Mouse (Mus musculus): Measurements from ENCODE around the gene Ptpn18. TPM values are rescaled to one million over a fixed set of nuclear protein-coding genes. Genes with fewer than 3 reads are reported as not detected.
A peak's percentile ranks its signal among the peaks of the same experiment; 100 is the strongest.

The Ptpn18 gene
- total and polyA plus RNA-seq, 3 experiments, result 84.9 to 205 (median 155) TPM

- in situ Hi-C loops (cut with MboI; ENCODE audit: low pct_ligation_motif_present, low pct_unique_long_range_greater_than_20kb, low sequenced_read_pairs) (no loop called here), dilution Hi-C loops (cut with MboI; ENCODE audit: extremely low pct_ligation_motif_present, extremely low pct_unique_long_range_greater_than_20kb, low sequenced_read_pairs) (no loop called here)
- Histone ChIP-seq H3K4me1 (ENCODE audit: control insufficient read depth in 1 of 2, insufficient read depth in 2 of 2) (peaks cover 0 to 29% of the 10 kb centered on the region in 2 experiments; a peak in 3 of 4 replicates), H3K27me3 (replicated peaks) (no peaks in the 10 kb centered on the region), H3K4me3 (replicated peaks in 1 of 3; ENCODE audit: low read depth in 2 of 3, low read length in 2 of 3, poor library complexity in 1 of 3) (peak overlapping the region in 1 of 3 experiments; percentile 20), H3K9ac (ENCODE audit: insufficient read depth, low read depth) (no peak overlapping the region), H3K79me2 (replicated peaks; ENCODE audit: control insufficient read depth, extremely low read depth, insufficient read depth, poor library complexity, severe bottlenecking) (peaks cover 6% of the 10 kb centered on the region), H3K4me2 (ENCODE audit: insufficient read depth, low read depth, poor library complexity, severe bottlenecking) (no peak overlapping the region), H3K27ac (ENCODE audit: insufficient read depth, low read depth) (no peak overlapping the region), H3K36me3 (replicated peaks in 1 of 2; ENCODE audit: control insufficient read depth in 1 of 2, insufficient read depth in 1 of 2, low read length in 1 of 2) (peaks cover 6 to 10% of the 10 kb centered on the region in 2 experiments), H3K9me3 (replicated peaks; ENCODE audit: low read length) (peaks cover 23% of the 10 kb centered on the region)
- no peak for DNase-seq (ENCODE audit: extremely low read depth)
- TF ChIP-seq MXI1 (IDR thresholded peaks at IDR 0.05; ENCODE audit: low read depth, low read length) (no peak), MAFK (IDR thresholded peaks at IDR 0.05; ENCODE audit: insufficient replicate concordance, low read length) (no peak)
Observed at GRCm38 (mm10) chr1:34433891-34434521, 25.6 kb upstream of the Ptpn18 start.

- Histone ChIP-seq H3K79me2 (replicated peaks; ENCODE audit: control insufficient read depth, extremely low read depth, insufficient read depth, poor library complexity, severe bottlenecking) (peaks cover 6% of the 10 kb centered on the region), H3K4me3 (replicated peaks in 1 of 3; ENCODE audit: low read depth in 2 of 3, low read length in 2 of 3, poor library complexity in 1 of 3) (peak overlapping the region; percentile 60 to 72 (median 61)), H3K36me3 (replicated peaks in 1 of 2; ENCODE audit: control insufficient read depth in 1 of 2, insufficient read depth in 1 of 2, low read length in 1 of 2) (peaks cover 6 to 10% of the 10 kb centered on the region in 2 experiments), H3K9ac (ENCODE audit: insufficient read depth, low read depth) (peak overlapping the region; percentile 88), H3K4me1 (ENCODE audit: control insufficient read depth in 1 of 2, insufficient read depth in 2 of 2) (peaks cover 0 to 29% of the 10 kb centered on the region in 2 experiments; a peak in 3 of 4 replicates), H3K27me3 (replicated peaks) (no peaks in the 10 kb centered on the region), H3K27ac (ENCODE audit: insufficient read depth, low read depth) (peak overlapping the region; percentile 47; the same call in 1 of the 2 replicates), H3K9me3 (replicated peaks; ENCODE audit: low read length) (peaks cover 23% of the 10 kb centered on the region), H3K4me2 (ENCODE audit: insufficient read depth, low read depth, poor library complexity, severe bottlenecking) (peak overlapping the region; percentile 83)
- peak; percentile 91 for DNase-seq (ENCODE audit: extremely low read depth)
- dilution Hi-C loops (cut with MboI; ENCODE audit: extremely low pct_ligation_motif_present, extremely low pct_unique_long_range_greater_than_20kb, low sequenced_read_pairs), result no loop called here
- in situ Hi-C loops (cut with MboI; ENCODE audit: low pct_ligation_motif_present, low pct_unique_long_range_greater_than_20kb, low sequenced_read_pairs), result no loop called here
- TF ChIP-seq NRF1 (IDR thresholded peaks at IDR 0.05; ENCODE audit: low read depth, low read length), result peak; percentile 69
- TF ChIP-seq USF2 (conservative IDR thresholded peaks at IDR 0.05; ENCODE audit: low read depth, low read length), result no peak
- TF ChIP-seq TBP (conservative IDR thresholded peaks at IDR 0.05; ENCODE audit: low read depth, low read length), result peak; percentile 100
- TF ChIP-seq MXI1 (IDR thresholded peaks at IDR 0.05; ENCODE audit: low read depth, low read length), result 0 out of 2 replicates have a peak, but pooled peaks have one; percentile 25
- TF ChIP-seq HCFC1 (IDR thresholded peaks at IDR 0.05; ENCODE audit: low read depth, low read length), result no peak; the same call in 1 of the 2 replicates
- TF ChIP-seq NELFE (IDR thresholded peaks at IDR 0.05; ENCODE audit: low read depth, low read length), result no peak
- TF ChIP-seq MAX (IDR thresholded peaks at IDR 0.05; ENCODE audit: low read length), result no peak; the same call in 1 of the 2 replicates
- TF ChIP-seq RCOR1 (conservative IDR thresholded peaks at IDR 0.05; ENCODE audit: low read depth, low read length), result no peak
- TF ChIP-seq CHD2 (IDR thresholded peaks at IDR 0.05; ENCODE audit: low read length), result no peak
- no peak for TF ChIP-seq GABPA (IDR thresholded peaks at IDR 0.05; ENCODE audit: insufficient replicate concordance, low read depth, low read length)
- TF ChIP-seq EP300 (IDR thresholded peaks at IDR 0.05; ENCODE audit: low read length), result no peak
- no peak for TF ChIP-seq E2F4 (IDR thresholded peaks at IDR 0.05; ENCODE audit: insufficient replicate concordance, low read depth, low read length)
- TF ChIP-seq JUN (IDR thresholded peaks at IDR 0.05; ENCODE audit: insufficient read depth, low read depth, low read length), result peak; percentile 65
- TF ChIP-seq MAFK (IDR thresholded peaks at IDR 0.05; ENCODE audit: insufficient replicate concordance, low read length), result peak; percentile 97
- TF ChIP-seq TCF12 (IDR thresholded peaks at IDR 0.05; ENCODE audit: low read depth, low read length), result 0 out of 2 replicates have a peak, but pooled peaks have one; percentile 49
- TF ChIP-seq JUND (conservative IDR thresholded peaks at IDR 0.05; ENCODE audit: low read depth, low read length), result no peak; the same call in 1 of the 2 replicates
- peak; percentile 98 for TF ChIP-seq ELF1 (IDR thresholded peaks at IDR 0.05; ENCODE audit: low read depth, low read length)
- TF ChIP-seq ZNF384 (IDR thresholded peaks at IDR 0.05; ENCODE audit: low read depth, low read length), result peak; percentile 60
- no peak for TF ChIP-seq USF1 (IDR thresholded peaks at IDR 0.05; ENCODE audit: low read depth, low read length)
- TF ChIP-seq MAZ (IDR thresholded peaks at IDR 0.05; ENCODE audit: low read depth, low read length), result no peak
- TF ChIP-seq MEF2A (IDR thresholded peaks at IDR 0.05; ENCODE audit: borderline replicate concordance, low read depth, low read length), result peak; percentile 63; the same call in 1 of the 2 replicates
- no peak for TF ChIP-seq UBTF (IDR thresholded peaks at IDR 0.05; ENCODE audit: low read depth, low read length)
- TF ChIP-seq RAD21 (IDR thresholded peaks at IDR 0.05; ENCODE audit: low read depth, low read length), result no peak
- TF ChIP-seq CTCF (conservative IDR thresholded peaks at IDR 0.05 in 1 of 2, IDR thresholded peaks at IDR 0.05 in 1 of 2; ENCODE audit: low read depth in 2 of 2, low read length in 2 of 2), result no peak
- peak; percentile 96 for TF ChIP-seq BHLHE40 (IDR thresholded peaks at IDR 0.05; ENCODE audit: low read depth, low read length)
- no peak for TF ChIP-seq ZKSCAN1 (IDR thresholded peaks at IDR 0.05; ENCODE audit: borderline replicate concordance, low read depth, low read length)
- TF ChIP-seq MYC (IDR thresholded peaks at IDR 0.05; ENCODE audit: low read depth, low read length), result no peak
- TF ChIP-seq ZMIZ1 (IDR thresholded peaks at IDR 0.05; ENCODE audit: low read depth, low read length), result no peak
- TF ChIP-seq CHD1 (IDR thresholded peaks at IDR 0.05; ENCODE audit: low read depth, low read length), result no peak
- TF ChIP-seq ZC3H11A (IDR thresholded peaks at IDR 0.05; ENCODE audit: low read depth, low read length), result no peak
Observed at GRCm38 (mm10) chr1:34434660-34435160, 24.9 kb upstream of the Ptpn18 start.

All from CH12.LX (cell line).